Mouse (Mus musculus) kidney, postnatal 4 days (tissue): ENCODE measurements around the gene Gpr27.

ENCODE experiments used
- DNase-seq, 2 experiments: peaks; one replicate each; pipeline ENCODE4 v3.0.0; 2021; ENCODE audit warnings: mixed read lengths in 2 of 2

The Gpr27 gene

DNA sequence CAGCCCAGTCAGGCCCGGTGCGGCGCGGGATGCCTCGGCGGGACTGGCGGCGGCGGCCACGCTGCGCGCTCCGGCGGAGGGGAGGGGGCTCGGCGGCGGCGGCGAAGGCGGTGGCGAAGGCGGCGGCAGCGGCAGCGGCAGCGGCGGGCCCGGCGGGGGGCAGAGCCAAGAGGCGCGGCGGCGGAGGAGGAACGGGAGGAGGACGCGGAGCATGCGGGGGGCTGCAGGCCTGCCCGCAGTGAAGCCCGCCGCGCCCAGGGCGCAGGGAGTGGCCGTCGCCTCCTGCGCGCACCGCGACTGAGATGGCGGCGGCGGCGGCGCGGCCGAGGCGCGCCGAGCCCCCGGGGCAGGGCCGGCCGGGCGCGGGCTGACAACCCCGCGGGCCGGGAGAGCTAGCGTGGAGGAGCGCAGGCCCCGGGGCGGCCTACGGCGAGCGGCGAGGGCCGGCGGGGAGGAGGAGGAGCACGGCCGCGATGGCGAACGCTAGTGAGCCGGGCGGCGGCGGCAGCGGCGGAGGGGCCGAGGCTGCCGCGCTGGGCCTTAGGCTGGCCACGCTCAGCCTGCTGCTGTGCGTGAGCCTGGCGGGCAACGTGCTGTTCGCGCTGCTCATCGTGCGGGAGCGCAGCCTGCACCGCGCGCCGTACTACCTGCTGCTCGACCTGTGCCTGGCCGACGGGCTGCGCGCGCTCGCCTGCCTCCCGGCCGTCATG, at the start of gene Gpr27:
Gene Gpr27 (plus strand): TSS at position 474 of the 710 bp plus-strand sequence.
- DNase-seq: peak; percentile 56 to 74

- DNase-seq: peak; percentile 72 to 78
Observed at GRCm38 (mm10) chr6:99643439-99644199, 48.9 kb upstream of the Gpr27 start.

GRCm38 (mm10) chr6:99644386-99644785, 48.1 kb upstream of the Gpr27 start:
- no peak for DNase-seq

DNA sequence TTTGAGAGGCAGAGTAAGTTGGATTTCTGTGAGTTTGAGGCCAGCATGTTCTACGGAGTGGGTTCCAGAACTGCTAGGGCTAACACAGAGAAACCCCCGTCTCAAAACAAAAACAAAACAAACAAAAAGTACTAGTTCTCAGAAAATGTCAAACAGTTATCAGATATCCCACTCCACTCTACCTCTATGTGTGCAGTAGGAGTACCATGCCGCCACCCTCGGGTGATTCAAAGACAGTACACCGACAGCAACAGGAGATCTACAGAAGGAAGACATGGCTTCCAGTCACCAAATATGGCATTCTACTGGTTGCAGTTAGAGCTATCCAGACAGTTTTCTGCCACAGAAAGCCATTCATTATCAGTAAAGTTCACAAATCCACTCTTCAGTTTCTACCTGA, 47.6 kb upstream of the Gpr27 start:
- no peak for DNase-seq

DNA sequence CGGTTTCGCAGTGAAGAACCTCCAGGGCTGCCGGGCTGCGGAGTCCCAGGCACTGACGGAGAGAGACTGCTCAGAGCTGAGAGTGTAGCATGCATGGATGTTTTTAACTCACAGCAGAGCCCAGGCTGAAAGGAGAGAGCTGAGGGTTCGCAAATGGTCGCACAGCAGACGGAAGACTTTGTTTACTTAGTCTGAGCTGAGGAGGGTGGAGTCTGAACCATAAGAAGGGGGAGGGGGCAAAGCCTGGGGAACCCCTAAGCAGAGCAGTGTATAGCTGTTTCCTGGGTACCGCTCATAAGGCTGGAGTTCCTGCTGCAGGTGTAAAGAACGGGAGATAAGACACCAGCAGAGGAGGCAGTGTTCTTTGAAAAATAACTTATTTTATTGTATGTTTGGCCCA, 46.1 kb upstream of the Gpr27 start:
- no peak for DNase-seq

- no peak for DNase-seq
Observed at GRCm38 (mm10) chr6:99649307-99649706, 43.2 kb upstream of the Gpr27 start.

- no peak for DNase-seq
Observed at GRCm38 (mm10) chr6:99652341-99652740, 40.1 kb upstream of the Gpr27 start.

DNA sequence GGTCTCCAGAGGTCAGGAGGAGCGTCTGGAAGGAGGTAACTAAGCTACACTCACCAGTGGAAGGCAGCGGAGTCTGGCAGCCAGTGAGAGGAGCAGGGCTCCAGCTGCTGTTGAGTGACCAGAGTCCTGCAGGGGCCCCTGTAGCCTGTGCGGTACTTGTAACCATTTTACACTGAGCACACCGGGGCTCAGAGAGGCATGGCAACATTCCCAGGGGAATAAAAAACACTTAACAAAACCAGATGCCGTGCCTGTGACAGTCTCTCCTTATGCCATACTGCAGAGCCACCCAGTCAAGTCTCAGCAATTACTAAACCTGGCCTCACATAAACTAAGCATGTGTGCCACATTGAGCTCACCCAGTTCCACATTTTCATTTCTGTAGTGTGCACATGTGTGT, 38.1 kb upstream of the Gpr27 start:
- DNase-seq: no peak

GRCm38 (mm10) chr6:99655488-99655887, 37.0 kb upstream of the Gpr27 start:
- no peak for DNase-seq

DNA sequence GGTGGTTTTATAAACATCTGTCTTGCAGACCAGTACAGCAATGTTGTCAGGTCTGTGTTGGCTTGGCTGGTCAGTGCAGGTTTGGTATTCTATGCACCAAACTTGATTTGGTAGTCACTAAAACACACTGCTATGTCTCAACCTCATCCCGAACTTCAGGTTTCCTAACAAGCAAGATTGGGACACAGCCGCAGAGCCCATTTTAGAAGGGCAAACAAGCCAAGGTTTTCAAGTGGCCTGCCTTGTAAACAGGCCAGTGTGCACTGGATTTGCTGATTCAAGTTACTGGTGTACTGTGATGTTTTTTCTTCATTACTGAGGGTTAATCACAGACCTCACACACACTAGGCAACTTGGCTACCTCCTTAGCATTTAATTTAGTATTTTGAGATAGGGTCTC, 36.4 kb upstream of the Gpr27 start:
- DNase-seq: no peak

DNA sequence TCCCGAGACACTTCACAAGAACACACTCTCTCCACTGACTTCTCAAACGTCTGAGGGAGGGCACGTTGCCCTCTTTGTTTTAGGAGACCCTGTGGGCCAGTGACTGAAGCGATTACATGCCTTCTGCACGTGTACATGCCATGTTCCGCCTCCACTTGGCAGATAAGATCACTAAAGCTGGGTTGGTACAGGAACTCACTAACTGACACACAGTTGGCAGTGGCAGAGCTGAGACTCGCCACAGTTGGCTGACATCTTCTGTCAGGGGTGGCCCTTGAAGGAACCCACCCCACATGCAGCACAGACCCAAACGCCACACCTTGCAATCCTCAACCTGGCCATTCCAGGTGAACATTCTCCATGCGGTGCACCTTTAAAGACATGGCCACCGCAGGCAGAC, 33.9 kb upstream of the Gpr27 start:
- no peak for DNase-seq

- DNase-seq: no peak
Observed at GRCm38 (mm10) chr6:99660443-99660842, 32.0 kb upstream of the Gpr27 start.

DNA sequence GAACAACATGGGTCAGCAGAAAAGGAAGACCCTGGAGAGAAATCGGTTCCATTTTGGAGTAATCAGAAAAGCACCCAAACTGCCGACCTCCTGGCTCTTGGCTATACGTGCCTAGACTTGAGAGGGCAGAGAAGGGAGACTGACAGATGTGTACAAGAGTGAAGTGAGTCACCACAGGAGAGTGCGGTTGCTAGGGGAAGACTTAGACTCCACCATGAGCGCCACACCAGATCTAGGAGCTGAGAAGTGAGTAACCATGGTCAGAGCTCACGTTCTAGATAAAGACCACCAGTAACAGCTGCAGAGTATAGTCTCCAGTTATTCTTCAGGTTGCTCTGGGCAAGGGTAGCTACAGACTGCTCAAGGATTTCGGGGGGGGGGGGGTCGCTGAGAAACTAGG, 29.2 kb upstream of the Gpr27 start:
- no peak for DNase-seq

- no peak for DNase-seq
Observed at GRCm38 (mm10) chr6:99665457-99666317, 26.8 kb upstream of the Gpr27 start.

- peak; percentile 70 to 83 for DNase-seq
Observed at GRCm38 (mm10) chr6:99666318-99667171, 25.9 kb upstream of the Gpr27 start, which contains the start of the genes Eif4e3 and Gm20696. TSS of gene Eif4e3 (minus strand) at chr6:99666771. TSS of gene Gm20696 (minus strand) at chr6:99666797.

GRCm38 (mm10) chr6:99667290-99667689, 25.2 kb upstream of the Gpr27 start:
- peak in 1 of 2 experiments; percentile 31 for DNase-seq

GRCm38 (mm10) chr6:99669481-99670325, 22.8 kb upstream of the Gpr27 start:
- DNase-seq: peak; percentile 35 to 46

GRCm38 (mm10) chr6:99670481-99671119, 21.9 kb upstream of the Gpr27 start:
- peak; percentile 70 to 78 for DNase-seq

GRCm38 (mm10) chr6:99671768-99672167, 20.7 kb upstream of the Gpr27 start:
- DNase-seq: peak in 1 of 2 experiments; percentile 22

GRCm38 (mm10) chr6:99674482-99674881, 18.0 kb upstream of the Gpr27 start:
- DNase-seq: no peak

GRCm38 (mm10) chr6:99677325-99677724, 15.2 kb upstream of the Gpr27 start:
- DNase-seq: no peak
